ENCODE assay signal across 27 mouse cellular contexts in genomic region chr1:87730271-87730670, GRCm38 (mm10). TPM values are rescaled to one million over a fixed set of nuclear protein-coding genes. Genes with fewer than 3 reads are reported as not detected.
DNase-seq lines count a peak whose midpoint lies in the region; ATAC-seq lines count a peak whose summit lies in the region.
"Had no signal": no experiment of that assay in that cellular context is flagged by ENCODE, and none has a peak within 500 bp of the region (broad histone marks: within the 10 kb centered on the region; RNA-seq: fewer than 3 reads in every experiment).

No protein-coding gene starts in this region.

- no peaks in the 10 kb centered on the region for H3K27me3 ChIP-seq in forebrain, embryonic 16.5 days (replicated peaks; ENCODE audit: control insufficient read depth, insufficient read depth, low read length)
- H3K27me3 ChIP-seq in forebrain, embryonic 12.5 days: no peaks in the 10 kb centered on the region
- H3K27me3 ChIP-seq: embryonic facial prominence, embryonic 13.5 days; forebrain, embryonic 13.5 days; hindbrain, embryonic 13.5 days; intestine, embryonic 15.5 days had no signal

- no peak overlapping the region for H3K27ac ChIP-seq in forebrain, embryonic 16.5 days (ENCODE audit: low read length)
- H3K27ac ChIP-seq in forebrain, embryonic 12.5 days: no peak overlapping the region
- H3K27ac ChIP-seq: embryonic facial prominence, embryonic 10.5 days; embryonic facial prominence, embryonic 13.5 days; forebrain, embryonic 13.5 days; hindbrain, embryonic 13.5 days; intestine, embryonic 15.5 days had no signal

- peak; percentile 30 for DNase-seq in layer of hippocampus, adult 9-11 months
- no peak for DNase-seq in layer of hippocampus, adult 18-20 months (ENCODE audit: low spot score in 2 of 2)
- DNase-seq in NIH3T3 (ENCODE audit: low read depth): peak; percentile 50
- no peak for DNase-seq in cerebellum, postnatal 10 days
- no peak for DNase-seq in spleen, postnatal 36 days (ENCODE audit: low spot score in 2 of 2)
- no peak for DNase-seq in adrenal gland, postnatal 25 days
- DNase-seq: adrenal gland, adult 8-10 months; adrenal gland, postnatal 36 days; cerebellum, adult 18-20 months; cerebellum, adult 9-10 months; cerebellum, postnatal 25 days; embryo, embryonic 11 days; gastrocnemius, postnatal 10 days; heart, adult 11 months; kidney, adult 11 months had no signal

- H3K36me3 ChIP-seq in forebrain, embryonic 16.5 days (ENCODE audit: control insufficient read depth, insufficient read depth): no peaks in the 10 kb centered on the region
- no peaks in the 10 kb centered on the region for H3K36me3 ChIP-seq in forebrain, embryonic 12.5 days (replicated peaks)
- H3K36me3 ChIP-seq: embryonic facial prominence, embryonic 10.5 days; embryonic facial prominence, embryonic 13.5 days; hindbrain, embryonic 13.5 days; intestine, embryonic 15.5 days had no signal

- peak; percentile 73 for ATAC-seq in forebrain, embryonic 16.5 days
- ATAC-seq in forebrain, embryonic 12.5 days (ENCODE audit: low FRiP score): no peak
- ATAC-seq: activated CD4-positive, CD25-positive, alpha-beta regulatory T cell, adult 4 months; CD4-positive, CD25-positive, alpha-beta regulatory T cell, adult 4 months; hindbrain, embryonic 16.5 days; intestine, embryonic 15.5 days had no signal

- H3K4me1 ChIP-seq in forebrain, embryonic 16.5 days (replicated peaks; ENCODE audit: control insufficient read depth, insufficient read depth, low read length): peaks cover 6% of the 10 kb centered on the region
- H3K4me1 ChIP-seq in forebrain, embryonic 12.5 days: no peaks in the 10 kb centered on the region
- H3K4me1 ChIP-seq: embryonic facial prominence, embryonic 10.5 days; embryonic facial prominence, embryonic 13.5 days; forebrain, embryonic 13.5 days; hindbrain, embryonic 13.5 days; intestine, embryonic 15.5 days had no signal

- H3K9ac ChIP-seq in forebrain, embryonic 16.5 days (replicated peaks; ENCODE audit: low read depth, low read length): no peak overlapping the region
- H3K9ac ChIP-seq in forebrain, embryonic 12.5 days: no peak overlapping the region
- H3K9ac ChIP-seq: embryonic facial prominence, embryonic 13.5 days; forebrain, embryonic 13.5 days; hindbrain, embryonic 13.5 days; intestine, embryonic 15.5 days had no signal

- H3K4me3 ChIP-seq in forebrain, embryonic 16.5 days (replicated peaks; ENCODE audit: low read length): no peak overlapping the region
- H3K4me3 ChIP-seq in forebrain, embryonic 12.5 days (replicated peaks): no peak overlapping the region
- H3K4me3 ChIP-seq: embryonic facial prominence, embryonic 10.5 days; embryonic facial prominence, embryonic 13.5 days; erythroblast, embryonic 14.5 days; forebrain, embryonic 13.5 days; hindbrain, embryonic 13.5 days; intestine, embryonic 15.5 days had no signal

- H3K4me2 ChIP-seq in forebrain, embryonic 16.5 days (ENCODE audit: low read length): no peak overlapping the region
- H3K4me2 ChIP-seq in forebrain, embryonic 12.5 days: no peak overlapping the region
- H3K4me2 ChIP-seq: embryonic facial prominence, embryonic 13.5 days; forebrain, embryonic 13.5 days; heart, embryonic 11.5 days; hindbrain, embryonic 13.5 days; intestine, embryonic 15.5 days had no signal

- H3K9me3 ChIP-seq in forebrain, embryonic 16.5 days (ENCODE audit: control insufficient read depth, low read length): no peaks in the 10 kb centered on the region
- no peaks in the 10 kb centered on the region for H3K9me3 ChIP-seq in forebrain, embryonic 12.5 days
- H3K9me3 ChIP-seq: embryonic facial prominence, embryonic 10.5 days; forebrain, embryonic 13.5 days; hindbrain, embryonic 13.5 days; intestine, embryonic 15.5 days had no signal

- WGBS in forebrain, embryonic 16.5 days: 69% methylated on average over 7 of the region's 7 CpGs
- WGBS in forebrain, embryonic 12.5 days: 88% methylated on average over 7 of the region's 7 CpGs

RNA-seq across cellular contexts. Expression of gene Atg16l1, which starts 25.4 kb away (rescaled TPM):
- 74.5 and 76.3 TPM in 2 replicates for polyA plus RNA-seq in forebrain, embryonic 16.5 days (2015; fragmentation: Nextera tagmentation; extraction: Ambion mirVana)
- polyA plus RNA-seq in forebrain, embryonic 12.5 days (2016; fragmentation: Nextera tagmentation; extraction: Ambion mirVana): 46.6 and 51.4 TPM in 2 replicates
- total RNA-seq in layer of hippocampus, adult 18-20 months (2021): 10 to 100 TPM; 61.1 to 64.7 TPM
- total RNA-seq in adrenal gland, postnatal 25 days (2021): 31.7 and 39.0 TPM in 2 replicates

Comparison
In these comparisons a context has a peak if more than half of its experiments do, and no peak if none do; other contexts are left out.
1. DNase-seq: peak in layer of hippocampus, adult 9-11 months (single experiment) and NIH3T3 (single experiment); none in layer of hippocampus, adult 18-20 months (0 of 2), cerebellum, postnatal 10 days (0 of 2), spleen, postnatal 36 days (0 of 2) and adrenal gland, postnatal 25 days (single experiment).